Mouse (Mus musculus) cortical plate, adult 2 months (tissue): Measurements from ENCODE around the gene Son. TPM values are rescaled to one million over a fixed set of nuclear protein-coding genes. Genes with fewer than 3 reads are reported as not detected.

Experiments
- H3K27ac ChIP-seq: fragments of 200-500 bp; 2 replicates; pipeline ENCODE4 v1.5.1; 2012; ENCODE audit warnings: low read length, control low read depth, inconsistent platforms; ENCODE audit not compliant: insufficient read depth
- H3K4me1 ChIP-seq: fragments of 200-500 bp; 2 replicates; pipeline ENCODE4 v1.6.1; 2011; ENCODE audit warnings: low read length; ENCODE audit not compliant: control insufficient read depth, insufficient read depth
- H3K4me3 ChIP-seq: fragments of 200-500 bp; 2 replicates; pipeline ENCODE4 v1.5.1; 2011; ENCODE audit warnings: mild to moderate bottlenecking, low read length, control low read depth; ENCODE audit not compliant: insufficient read depth
- CTCF ChIP-seq: fragments of 200-500 bp; IDR thresholded peaks from 2 replicates; pipeline ENCODE4 v1.5.1; 2011; ENCODE audit warnings: mild to moderate bottlenecking, control low read depth, low read length; ENCODE audit not compliant: insufficient read depth; ENCODE audit errors: extremely low read depth
- POLR2A ChIP-seq: fragments of 200-500 bp; IDR thresholded peaks from 2 replicates; pipeline ENCODE4 v1.6.1; 2011; ENCODE audit warnings: mild to moderate bottlenecking, low read length, control low read depth; ENCODE audit not compliant: insufficient read depth; ENCODE audit errors: extremely low read depth
- polyA plus RNA-seq: library from polyadenylated mRNA; depleted of rRNA; stranded (reverse); fragments of >200 nt; gene quantifications from 2 replicates; pipeline ENCODE4 v1.2.3, GENCODE M21; 2012

The Son gene
- polyA plus RNA-seq, 1 experiment = 267 TPM

- Histone ChIP-seq H3K4me1 (peaks cover 3% of the 10 kb centered on the region; the same call in 1 of the 2 replicates), H3K27ac (no peak overlapping the region), H3K4me3 (no peak overlapping the region)
- TF ChIP-seq POLR2A (no peak), CTCF (no peak)
Observed at GRCm38 (mm10) chr16:91649246-91649645, 1.9 kb downstream of the Son start.

DNA sequence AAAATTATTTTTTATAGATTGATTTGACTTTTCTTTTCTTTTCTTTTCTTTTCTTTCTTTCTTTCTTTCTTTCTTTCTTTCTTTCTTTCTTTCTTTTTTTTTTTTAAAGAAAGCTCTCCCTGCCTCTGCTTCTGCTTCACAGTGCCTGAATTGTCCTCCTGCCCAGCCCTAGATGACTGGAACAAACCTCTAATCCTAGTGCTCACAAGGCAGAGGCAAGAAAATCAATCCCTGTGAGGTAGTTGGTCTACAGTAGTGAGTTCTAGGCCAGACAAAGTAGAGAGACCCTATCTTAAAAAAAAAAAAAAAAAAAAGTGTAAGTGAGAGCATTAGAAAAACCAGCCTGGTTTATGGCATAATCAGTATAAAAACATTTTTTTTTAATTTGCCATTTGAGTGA, 2.5 kb downstream of the Son start:
- peaks cover 3% of the 10 kb centered on the region; the same call in 1 of the 2 replicates for H3K4me1 ChIP-seq
- TF ChIP-seq CTCF (no peak), POLR2A (no peak)
- no peak overlapping the region for H3K27ac ChIP-seq
- H3K4me3 ChIP-seq = no peak overlapping the region

- H3K4me1 ChIP-seq = peaks cover 2% of the 10 kb centered on the region; the same call in 1 of the 2 replicates
- H3K4me3 ChIP-seq = no peak overlapping the region
- no peak overlapping the region for H3K27ac ChIP-seq
- no peak for TF ChIP-seq CTCF
- no peak for TF ChIP-seq POLR2A
Observed at GRCm38 (mm10) chr16:91652191-91652590, 4.9 kb downstream of the Son start.

GRCm38 (mm10) chr16:91655285-91655684, 8.0 kb downstream of the Son start:
- Histone ChIP-seq H3K4me3 (no peak overlapping the region), H3K4me1 (peaks cover 2% of the 10 kb centered on the region; the same call in 1 of the 2 replicates), H3K27ac (no peak overlapping the region)
- no peak for TF ChIP-seq POLR2A

GRCm38 (mm10) chr16:91657285-91657684, 10.0 kb downstream of the Son start:
- no peak for TF ChIP-seq CTCF
- TF ChIP-seq POLR2A = no peak
- no peak overlapping the region for H3K4me3 ChIP-seq
- peaks cover 3% of the 10 kb centered on the region; the same call in 1 of the 2 replicates for H3K4me1 ChIP-seq
- no peak overlapping the region for H3K27ac ChIP-seq

GRCm38 (mm10) chr16:91658471-91658870, 11.2 kb downstream of the Son start:
- H3K4me1 ChIP-seq = peaks cover 3% of the 10 kb centered on the region; the same call in 1 of the 2 replicates
- no peak overlapping the region for H3K4me3 ChIP-seq
- H3K27ac ChIP-seq = no peak overlapping the region
- no peak for TF ChIP-seq POLR2A
- no peak for TF ChIP-seq CTCF

DNA sequence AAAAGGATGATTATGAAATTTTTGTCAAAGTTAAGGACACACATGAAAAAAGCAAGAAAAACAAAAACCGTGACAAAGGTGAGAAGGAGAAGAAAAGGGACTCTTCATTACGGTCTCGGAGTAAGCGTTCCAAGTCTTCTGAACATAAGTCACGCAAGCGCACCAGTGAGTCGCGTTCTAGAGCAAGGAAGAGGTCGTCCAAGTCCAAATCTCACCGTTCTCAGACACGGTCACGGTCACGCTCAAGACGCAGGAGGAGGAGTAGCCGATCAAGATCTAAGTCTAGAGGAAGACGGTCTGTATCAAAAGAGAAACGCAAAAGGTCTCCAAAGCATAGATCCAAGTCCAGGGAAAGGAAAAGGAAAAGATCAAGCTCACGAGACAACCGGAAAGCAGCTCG, 12.5 kb downstream of the Son start:
- TF ChIP-seq POLR2A = no peak
- TF ChIP-seq CTCF = no peak

DNA sequence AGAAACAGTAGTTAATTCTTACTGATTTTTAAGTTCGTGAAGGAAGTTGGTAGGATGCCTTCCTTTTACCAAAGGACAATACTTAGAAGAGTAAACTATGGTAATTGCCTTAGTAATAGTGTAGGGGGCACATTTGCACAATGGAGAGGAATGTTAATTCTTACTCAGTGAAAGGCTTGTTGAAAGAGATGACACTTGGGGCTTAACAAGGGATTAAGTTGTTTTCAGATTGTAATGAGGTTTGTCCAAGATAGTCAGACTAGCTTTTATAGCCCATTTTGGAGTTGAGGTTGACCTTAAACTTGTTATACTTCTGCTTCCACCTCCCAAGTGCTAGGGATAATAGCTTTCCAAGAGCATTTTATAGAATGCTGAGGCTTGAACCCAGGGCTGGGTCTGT, 14.1 kb downstream of the Son start:
- H3K27ac ChIP-seq = no peak overlapping the region
- TF ChIP-seq CTCF (no peak), POLR2A (no peak)
- peaks cover 3% of the 10 kb centered on the region; the same call in 1 of the 2 replicates for H3K4me1 ChIP-seq

More for the DNA sequence above, 12.5 kb downstream of the Son start:
- no peak overlapping the region for H3K4me3 ChIP-seq
- H3K4me1 ChIP-seq = peaks cover 3% of the 10 kb centered on the region; the same call in 1 of the 2 replicates
- no peak overlapping the region for H3K27ac ChIP-seq

GRCm38 (mm10) chr16:91662336-91662735, 15.0 kb downstream of the Son start:
- peaks cover 3% of the 10 kb centered on the region; the same call in 1 of the 2 replicates for H3K4me1 ChIP-seq
- H3K4me3 ChIP-seq = no peak overlapping the region
- TF ChIP-seq POLR2A (no peak), CTCF (no peak)
- H3K27ac ChIP-seq = no peak overlapping the region

More for the DNA sequence above, 14.1 kb downstream of the Son start:
- H3K4me3 ChIP-seq = no peak overlapping the region

- Histone ChIP-seq H3K4me1 (peaks cover 3% of the 10 kb centered on the region; the same call in 1 of the 2 replicates), H3K4me3 (no peak overlapping the region), H3K27ac (no peak overlapping the region)
- no peak for TF ChIP-seq POLR2A
- no peak for TF ChIP-seq CTCF
Observed at GRCm38 (mm10) chr16:91663795-91664194, 16.5 kb downstream of the Son start.

DNA sequence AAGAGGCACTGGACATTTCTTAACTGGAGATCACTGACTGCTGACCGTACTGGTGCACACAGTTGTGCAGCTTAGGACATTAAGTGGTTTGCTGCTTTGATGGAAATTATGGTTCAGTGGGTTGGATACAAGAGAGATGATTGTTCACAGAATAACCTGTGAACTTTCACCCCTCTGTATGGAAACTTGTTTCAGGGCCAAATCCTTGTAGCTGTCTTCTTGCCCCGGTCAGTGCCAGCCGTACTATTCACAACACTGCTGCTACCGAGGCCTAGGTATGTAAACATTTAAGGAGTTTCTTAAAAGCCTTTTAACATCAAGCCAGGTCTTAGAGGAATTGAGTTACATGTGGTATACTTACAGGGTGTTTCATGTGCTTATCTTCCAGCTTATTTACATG, 27.2 kb downstream of the Son start:
- H3K27ac ChIP-seq = no peak overlapping the region
- TF ChIP-seq CTCF (no peak), POLR2A (no peak)
- H3K4me3 ChIP-seq = no peak overlapping the region
- H3K4me1 ChIP-seq = no peaks in the 10 kb centered on the region
